Mouse (Mus musculus): ENCODE data around the gene Iqck.

Gene Iqck

DNA sequence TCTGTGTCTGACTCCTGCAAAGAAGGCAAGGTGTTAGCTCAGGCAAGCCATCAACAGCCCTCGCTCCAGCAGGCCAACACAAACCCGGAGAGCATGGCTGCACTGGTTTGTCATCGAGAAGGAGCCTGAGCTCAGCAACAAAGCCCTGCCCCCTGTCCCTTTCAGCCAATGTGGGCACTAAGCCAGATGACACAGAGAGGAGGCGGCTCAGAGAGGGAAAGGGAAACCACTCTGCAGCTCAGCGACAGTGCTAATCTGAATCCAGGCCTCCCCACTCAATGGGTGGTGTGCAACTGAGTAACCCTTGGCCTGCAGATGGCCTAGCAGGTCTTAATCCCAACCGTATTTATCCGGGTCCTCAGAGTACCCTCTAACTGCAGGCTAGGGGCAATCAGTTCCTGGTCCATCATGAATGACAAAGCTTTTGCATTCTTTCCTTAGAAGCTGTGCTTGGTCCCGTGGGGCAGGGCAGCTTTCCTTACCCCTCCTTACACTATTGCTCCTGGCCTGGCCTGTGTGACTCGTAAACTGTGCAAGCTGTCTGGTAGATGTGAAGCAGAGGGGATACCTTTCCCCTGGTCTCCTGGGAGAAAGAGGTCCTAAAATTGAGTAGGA, 4.8 kb upstream of the Iqck start:
- DNase-seq (ENCODE audit: low read depth, low spot score): no peak

DNA sequence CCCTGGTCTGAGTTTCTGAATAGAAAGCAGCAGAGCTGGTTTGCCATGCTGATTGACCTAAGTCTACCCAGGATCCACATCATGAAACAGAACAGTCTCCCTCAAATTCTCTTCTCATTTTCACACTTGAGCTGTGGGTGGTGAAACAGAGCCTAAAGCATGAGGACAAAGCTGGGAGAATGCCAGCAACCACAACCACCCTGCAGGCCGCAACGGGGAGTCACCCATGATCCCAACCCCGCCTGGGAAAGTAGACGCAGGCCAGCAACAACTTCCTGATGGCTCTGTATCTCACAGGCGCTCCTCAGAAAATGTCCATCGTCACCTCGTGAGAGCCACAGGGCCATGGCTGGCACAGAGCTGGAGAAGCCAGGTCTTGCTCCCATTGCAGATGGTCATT, 4.0 kb upstream of the Iqck start:
- no peak for DNase-seq (ENCODE audit: low read depth, low spot score)

DNA sequence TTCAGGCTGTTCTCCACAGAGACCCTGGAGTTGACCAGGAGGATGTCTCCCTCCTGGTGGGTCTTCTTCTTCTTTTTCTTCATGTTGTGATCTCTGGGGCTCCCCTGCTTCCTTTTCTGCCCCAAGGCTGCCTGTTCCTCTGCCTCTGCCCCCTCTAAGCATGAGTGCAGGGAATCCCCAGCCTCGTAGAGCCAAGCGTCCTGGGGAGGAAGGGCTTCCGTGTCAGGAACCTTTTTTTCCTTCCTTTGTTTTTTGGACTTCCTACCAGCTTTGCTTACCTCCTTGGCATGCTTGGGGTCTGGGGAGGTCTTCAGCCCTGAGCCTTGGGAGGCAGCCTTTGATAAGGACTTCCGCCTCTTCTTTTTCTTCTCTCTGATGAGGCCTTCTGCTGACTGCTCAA, 2.9 kb upstream of the Iqck start:
- no peak for DNase-seq (ENCODE audit: low read depth, low spot score)

DNA sequence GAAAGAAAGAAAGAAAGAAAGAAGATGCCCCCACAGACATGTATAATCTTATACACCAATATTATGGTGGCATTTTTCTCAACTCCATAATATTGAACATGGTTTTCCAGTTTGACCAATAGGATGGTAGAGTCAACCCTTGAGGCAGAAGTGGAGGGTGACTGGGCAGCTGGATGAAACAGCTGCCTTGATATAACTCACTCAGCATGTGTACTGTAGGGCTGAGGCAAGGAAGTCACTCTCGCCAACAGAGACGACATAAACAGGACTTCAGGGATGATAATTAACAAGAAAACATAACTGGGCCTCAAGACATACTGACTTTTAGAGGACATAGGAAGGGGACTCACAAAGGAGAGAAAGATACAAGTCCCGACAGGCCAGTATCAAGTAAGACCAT, 946 bp upstream of the Iqck start:
- DNase-seq (ENCODE audit: low read depth, low spot score): no peak

DNA sequence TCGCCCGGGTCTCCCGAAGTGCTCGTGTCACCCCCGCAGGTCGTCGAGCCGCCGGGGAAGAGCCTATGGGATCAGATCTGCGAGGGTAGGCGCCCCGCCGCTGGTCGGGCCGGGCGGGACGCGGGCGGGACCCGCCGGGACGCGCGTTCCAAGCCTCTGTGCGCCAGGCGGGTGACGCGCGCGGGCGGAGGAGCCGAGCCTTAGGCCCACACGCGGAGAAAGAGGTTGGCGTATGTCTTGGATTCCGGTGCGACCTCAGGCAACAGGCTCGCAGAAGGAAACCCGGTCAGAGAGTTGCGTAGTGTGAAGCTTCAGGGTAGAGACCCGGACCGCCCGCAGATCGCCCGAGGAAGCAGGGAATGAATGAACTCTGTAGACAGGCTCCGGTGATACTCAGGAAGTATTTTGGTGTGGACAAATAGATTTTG, 339 bp downstream of the Iqck start, which contains the start of gene Knop1:
Gene Knop1 (minus strand): TSS at position 378 of the 428 bp plus-strand sequence.
- DNase-seq (ENCODE audit: low read depth, low spot score): peak; percentile 24

DNA sequence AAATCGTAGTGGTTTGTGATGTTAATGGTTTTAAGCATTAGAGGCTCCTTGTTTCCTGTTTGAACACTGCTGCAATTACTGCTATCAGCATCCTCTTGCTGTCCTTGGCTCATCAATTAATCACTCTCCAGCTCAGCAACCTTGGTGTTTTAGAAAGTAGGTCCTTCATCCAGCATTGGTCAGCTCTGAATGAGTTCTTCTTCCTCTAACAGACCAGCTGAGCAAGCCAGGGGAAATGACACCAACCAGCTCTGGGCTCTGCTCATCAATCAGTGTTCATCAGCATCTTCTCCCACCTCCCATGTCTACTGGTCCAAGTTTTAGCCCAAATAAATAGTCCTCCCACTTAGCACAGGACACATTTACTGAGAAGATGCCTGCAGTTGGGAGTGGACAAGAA, 3.1 kb downstream of the Iqck start:
- DNase-seq (ENCODE audit: low read depth, low spot score): no peak

DNA sequence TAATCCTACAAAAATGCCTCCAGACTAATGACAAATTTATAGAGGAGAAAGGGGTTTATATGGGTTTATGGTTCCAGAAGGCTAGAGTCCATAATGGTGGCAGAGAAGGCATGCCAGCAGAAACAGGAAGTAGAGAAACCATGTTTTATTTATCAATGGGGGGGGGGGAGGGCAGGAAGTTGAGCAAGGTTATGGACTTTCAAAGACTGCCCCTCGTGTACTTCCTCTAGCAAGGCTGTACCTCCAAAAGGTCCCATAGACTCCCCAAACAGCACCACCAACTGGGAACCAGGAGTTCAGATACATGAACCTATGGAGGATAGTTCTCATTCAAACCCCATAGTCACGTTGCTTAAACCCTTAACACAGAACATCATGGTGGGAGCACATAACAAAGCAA, 9.8 kb downstream of the Iqck start:
- no peak for DNase-seq (ENCODE audit: low read depth, low spot score)

DNA sequence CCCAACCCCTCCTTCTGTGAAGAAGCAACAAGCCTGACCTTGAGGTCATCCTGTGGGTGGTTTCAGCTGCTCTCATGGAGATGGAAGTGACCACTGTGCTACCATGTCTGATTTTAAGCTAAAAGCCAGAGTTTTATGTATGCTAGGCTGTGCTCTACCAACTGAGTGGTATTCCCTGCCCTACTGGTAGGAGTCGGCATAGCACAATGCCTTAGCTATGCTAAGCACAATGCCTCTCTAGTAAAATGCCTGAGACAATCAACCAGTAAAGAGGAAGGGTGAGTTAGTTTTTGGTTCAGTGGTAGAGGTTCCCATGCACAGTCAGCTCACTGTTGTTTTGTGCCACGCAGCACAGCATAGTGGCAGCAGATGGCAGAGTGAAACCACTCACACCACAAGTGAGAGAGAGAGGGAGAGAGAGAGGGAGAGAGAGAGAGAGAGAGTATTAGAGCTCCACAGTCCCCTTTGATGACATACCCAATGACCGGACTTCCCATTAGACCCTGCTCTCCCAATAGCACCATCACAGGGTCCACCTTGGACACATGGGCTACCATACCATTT, 24.0 kb downstream of the Iqck start:
- DNase-seq (ENCODE audit: low read depth, low spot score): no peak

DNA sequence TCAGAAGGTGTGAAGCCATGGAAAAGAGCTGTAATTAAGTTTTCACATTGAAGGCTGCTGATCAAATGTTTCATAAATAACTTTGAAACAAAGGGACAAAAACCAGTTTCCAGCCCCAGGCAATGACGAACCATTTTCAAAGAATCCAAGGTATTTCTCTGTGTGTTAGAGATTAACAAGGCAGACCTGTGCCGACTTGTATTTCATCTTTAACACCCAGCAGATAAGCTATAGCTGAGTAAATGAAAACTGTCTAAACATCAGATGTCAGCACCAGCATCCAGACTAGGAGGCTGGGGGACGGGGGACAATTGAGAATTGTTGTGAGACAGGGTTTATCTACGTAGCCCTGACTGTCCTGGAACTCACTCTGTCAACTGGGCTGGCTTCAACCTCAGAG, 28.4 kb downstream of the Iqck start:
- no peak for DNase-seq (ENCODE audit: low read depth, low spot score)

DNA sequence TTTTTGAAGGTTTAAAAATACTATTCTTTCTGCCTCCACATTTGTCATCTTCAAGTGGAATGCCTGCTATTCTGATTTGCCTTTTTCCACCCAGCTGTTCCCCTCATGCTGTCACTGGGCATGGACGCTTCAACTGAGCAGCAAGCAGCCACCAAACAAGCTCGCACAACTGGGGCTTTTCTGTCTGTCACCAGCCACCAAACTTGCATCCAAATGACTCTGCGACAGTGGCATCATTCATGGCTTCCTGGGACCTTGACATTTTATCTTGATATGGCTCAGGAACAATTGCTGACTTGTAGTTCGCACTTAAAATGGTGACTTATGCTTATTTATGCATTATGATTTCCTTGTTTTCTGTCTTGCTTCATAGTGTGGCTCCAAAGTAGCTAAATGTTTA, 29.4 kb downstream of the Iqck start:
- no peak for DNase-seq (ENCODE audit: low read depth, low spot score)

DNA sequence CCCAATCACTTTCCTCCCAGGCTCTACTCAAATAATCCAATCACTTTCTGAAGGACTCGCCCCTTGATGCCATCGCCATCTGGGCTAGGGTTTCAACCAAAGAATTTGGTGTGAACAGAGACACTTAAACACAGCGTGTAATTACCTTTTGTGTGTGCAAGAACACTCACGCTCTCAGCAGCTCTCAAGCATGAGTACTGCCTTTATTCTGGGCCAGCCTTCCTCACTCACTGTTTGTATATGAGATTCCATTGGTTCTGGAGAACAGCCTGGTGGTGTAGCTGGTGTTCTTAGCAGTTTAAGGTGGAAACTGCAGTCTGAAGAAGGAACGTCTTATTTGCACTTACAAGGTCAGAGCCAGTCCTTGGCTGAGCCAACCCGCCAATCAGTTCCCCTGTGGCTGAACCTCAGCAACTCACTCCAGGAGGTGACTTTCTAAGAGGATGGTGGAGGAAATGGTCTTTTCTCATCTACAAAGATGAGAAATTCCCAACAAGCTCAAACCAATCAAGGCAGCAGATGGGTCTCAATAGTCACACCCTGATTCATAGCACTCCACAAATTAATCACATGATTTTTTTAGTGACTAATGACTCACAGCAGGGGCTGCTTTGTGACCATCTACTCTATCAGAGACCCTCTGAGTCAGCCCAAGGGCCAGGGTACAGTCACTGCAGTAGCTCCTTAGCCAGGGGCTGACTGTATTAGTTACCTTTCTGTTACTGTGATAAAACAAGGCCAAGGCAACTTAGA, 31.9 kb downstream of the Iqck start:
- DNase-seq (ENCODE audit: low read depth, low spot score): no peak

DNA sequence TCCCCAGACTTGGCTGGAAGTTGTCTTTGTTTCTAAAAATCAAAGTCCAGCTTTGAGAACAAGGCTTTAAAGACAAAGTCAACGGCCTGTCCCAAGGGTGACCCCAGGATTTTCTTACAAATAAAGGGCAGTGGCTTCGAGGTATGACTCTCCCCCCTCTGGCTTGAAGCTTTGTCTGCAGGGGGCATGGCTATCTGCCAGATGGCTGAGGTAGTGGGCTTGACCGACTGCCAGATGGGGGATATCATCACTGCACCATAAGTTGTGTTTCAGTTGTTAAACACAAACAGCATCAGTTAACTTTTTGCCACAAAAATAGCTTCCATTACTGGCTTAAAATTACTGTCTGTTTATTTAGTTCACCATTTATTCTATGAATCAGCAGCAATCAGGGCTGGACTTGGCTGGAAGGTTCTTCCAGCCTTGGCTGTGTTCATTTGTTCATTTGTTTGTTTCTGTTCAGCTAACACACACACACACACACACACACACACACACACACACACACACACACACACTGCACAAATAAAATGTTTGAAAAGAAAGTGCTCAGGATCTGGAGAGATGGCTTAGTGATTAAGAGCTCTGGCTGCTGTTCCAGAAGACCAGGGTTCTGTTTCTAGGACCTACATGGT, 33.6 kb downstream of the Iqck start:
- no peak for DNase-seq (ENCODE audit: low read depth, low spot score)

DNA sequence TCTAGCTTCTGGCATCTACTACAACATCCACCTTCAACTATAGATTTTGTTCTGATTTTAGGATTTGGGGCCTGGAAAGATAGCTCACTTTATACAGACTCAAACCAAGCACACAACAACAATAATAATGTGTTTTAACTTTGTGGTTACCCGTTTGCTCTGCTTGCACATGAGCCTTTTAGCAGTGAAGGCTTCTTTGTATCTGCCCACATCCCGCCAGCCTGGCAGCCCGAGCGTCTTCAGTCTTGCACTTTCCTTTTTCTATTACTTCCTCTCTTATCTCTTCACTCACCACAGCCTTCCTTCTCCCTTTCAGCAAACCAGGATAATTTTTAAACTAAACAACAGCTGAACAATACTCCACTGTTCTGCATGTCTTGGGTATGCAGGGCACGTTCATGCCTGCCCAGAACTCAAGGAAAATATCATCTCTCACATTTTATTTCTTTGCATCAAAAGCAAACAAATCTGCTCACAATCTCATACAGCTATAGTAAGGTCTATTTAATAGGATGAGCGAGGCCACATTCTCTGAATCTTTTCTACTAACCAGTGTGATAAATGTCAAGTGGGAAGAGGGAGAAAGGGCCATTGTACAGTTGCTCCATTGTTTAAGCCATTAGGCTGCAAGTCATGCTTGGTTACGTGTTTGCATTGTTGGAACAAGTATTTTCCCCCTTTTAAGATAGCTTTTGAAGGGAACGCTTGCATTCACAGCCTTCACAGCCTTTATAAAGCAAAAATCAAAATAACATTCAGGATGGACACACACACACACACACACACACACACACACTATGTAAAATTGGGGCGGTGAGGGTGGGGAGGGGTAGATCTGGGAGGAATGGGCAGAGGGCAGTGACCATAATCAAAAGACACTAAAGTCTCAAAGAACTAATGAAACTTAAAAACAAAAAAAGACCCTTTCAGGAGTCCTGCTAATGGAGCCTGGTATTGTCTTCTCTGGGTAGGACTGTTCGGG, 40.2 kb downstream of the Iqck start:
- no peak for DNase-seq (ENCODE audit: low read depth, low spot score)

DNA sequence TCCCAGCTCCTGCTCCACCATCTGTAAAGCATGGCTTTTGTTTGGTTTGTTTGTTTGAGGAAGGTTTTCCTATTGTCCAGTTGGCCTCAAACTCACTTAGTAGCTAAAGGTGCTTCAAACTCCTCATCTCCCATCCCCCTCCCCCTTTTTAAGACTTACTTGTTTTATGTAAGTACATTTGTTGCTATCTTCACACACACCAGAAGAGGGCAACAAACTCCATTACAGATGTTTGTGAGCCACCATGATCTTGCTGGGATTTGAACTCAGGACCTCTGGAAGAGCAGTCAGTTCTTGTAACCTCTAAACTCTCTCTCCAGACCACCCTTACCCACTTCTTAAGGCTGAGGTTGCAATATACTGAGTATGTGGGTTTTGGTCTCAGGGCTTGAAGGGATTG, 42.5 kb downstream of the Iqck start:
- no peak for DNase-seq (ENCODE audit: low read depth, low spot score)

DNA sequence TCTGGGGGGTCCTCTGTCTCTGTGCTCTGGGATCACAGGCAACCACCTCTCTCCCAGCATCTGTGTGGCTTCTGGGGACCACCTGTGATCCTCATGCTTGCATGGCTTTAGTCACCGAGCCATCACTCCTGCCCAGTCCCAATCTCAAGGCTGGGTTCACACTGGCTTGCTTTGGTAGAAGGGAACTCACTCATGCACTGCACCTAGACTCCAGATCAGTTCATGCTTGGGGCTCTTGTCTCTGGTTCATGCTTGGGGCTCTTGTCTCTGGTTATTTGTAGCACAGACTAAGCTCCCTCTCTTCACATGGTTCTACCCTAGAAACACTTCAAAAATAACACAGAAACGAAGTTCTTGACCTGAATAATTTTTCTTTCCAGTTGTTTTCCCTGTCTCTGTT, 44.5 kb downstream of the Iqck start:
- DNase-seq (ENCODE audit: low read depth, low spot score): no peak

DNA sequence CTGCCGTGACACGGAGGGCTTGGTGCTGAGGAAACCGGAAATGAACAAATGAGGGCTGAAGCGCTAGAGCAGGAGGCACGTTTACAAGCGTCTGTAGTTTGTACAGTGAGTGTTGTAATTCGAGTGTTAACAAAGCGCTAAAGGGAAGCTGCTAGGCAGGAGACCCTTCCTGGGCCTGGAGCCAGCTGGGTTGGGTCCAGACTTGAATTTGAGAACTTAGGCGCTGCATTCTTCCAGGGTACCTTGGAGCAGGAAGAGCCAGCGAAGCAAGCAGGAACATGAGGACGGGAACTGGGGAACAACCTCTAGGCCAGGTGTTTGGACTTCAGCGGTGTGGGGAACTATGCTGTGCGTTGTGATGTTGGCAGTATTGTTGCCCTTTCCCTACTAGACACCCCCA, 47.4 kb downstream of the Iqck start:
- no peak for DNase-seq (ENCODE audit: low read depth, low spot score)

DNA sequence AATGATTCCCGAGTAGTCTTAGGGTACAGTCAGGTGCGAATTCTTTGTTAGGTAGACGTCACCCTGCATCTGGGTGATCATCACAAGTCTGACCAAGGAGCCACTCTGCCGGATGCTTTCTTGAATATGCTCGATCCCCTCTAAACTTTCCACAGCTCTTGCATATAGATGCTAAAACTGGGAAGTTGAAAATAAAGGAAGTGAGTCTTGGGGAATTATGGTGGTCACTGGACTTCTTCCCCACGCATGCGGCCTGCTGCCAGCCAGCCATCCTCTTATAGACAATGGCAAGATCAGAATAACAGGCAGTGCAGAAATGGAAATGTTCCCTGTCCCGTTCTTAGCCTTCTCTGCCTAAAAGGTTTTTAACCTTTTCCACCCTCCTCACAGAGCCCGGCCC, 48.3 kb downstream of the Iqck start:
- DNase-seq (ENCODE audit: low read depth, low spot score): no peak

DNA sequence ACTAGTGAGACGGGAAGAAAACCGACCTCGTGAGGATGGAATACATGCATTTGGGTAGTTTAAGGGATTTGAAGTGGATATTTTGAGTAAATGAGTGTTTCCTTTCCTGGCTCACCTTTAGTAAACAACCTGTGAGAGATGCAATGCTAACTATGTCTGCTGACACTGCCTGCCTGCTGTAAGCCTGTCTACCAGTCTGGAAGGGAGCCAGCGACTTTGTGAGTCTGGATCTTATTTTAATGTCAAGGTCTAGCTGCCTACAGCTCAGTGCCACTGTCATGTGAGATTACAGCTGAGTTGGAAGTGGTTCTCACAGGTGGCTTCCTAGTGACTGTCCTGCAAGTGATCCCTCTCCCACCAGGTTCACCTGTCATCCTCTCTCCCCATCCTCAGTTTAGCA, 49.0 kb downstream of the Iqck start:
- DNase-seq (ENCODE audit: low read depth, low spot score): no peak

DNA sequence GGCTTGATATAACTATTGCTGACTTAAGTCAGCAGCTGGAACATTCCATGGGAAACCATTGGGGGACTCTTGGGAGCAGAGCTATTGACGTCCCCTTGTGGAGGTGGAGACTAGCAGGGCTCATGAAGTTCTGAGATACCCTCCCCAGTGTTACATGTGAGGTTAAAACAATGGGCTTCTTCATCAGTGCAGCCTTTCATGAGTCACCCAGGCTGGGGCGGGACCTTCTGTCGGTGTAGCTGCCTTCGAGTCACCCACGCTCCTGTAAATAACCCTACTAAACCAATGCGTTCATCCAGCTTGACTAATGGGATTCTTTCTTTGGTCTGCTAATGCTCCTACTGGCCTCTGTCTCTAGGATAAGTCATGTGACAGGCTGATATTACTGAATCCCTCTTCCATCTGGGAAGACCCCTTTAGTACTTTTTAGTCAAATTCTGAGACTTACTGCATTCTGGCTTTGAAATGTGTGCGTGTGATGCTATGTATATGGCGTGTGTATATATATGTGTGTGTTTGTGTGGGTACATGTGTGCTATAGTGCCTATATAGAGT, 53.5 kb downstream of the Iqck start:
- DNase-seq (ENCODE audit: low read depth, low spot score): no peak

DNA sequence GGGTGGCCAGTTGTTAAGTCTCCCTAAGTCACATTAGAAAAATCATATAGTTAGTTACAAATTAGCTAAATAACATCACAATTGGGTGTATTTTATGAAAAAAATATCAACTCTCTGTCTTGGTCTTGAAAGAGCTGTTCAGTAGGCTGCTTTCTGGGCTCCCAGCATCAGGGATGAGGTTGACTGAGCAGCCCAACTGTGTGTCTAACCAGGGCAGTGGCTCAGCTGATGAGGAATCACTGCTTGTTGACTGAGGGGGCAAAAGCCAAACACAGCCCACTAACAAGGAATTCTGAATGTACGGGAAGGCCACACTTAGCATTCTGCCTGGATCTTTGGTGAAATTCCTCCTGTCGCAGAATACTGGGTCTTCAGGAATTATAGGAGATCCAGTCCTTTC, 54.9 kb downstream of the Iqck start:
- no peak for DNase-seq (ENCODE audit: low read depth, low spot score)

DNA sequence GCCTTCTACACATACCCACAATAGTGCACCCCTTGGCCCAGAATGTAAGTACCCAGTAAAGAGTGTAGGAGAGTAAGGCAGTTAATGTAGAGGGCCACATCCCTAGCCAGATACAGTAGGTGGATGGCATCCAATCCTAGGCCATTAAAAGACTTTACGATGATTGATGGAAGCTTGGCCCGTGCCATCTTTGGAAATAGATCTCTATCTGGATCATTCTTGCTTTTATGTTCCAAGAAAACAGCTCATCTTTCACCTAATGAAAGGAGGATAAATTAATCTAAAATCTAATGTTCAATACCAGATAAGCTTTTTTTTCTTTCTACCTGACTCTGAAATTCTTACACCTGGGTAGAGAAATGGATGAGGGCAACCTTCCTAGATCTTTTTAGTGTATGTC, 55.6 kb downstream of the Iqck start:
- no peak for DNase-seq (ENCODE audit: low read depth, low spot score)

Measured in WW6 (cell line).